Mouse (Mus musculus) adrenal gland (tissue): ENCODE measurements around the gene Taf1d.
"Not testable (repeated sequence)": the region's sequence is repeated elsewhere in the genome, so short reads cannot be mapped to it uniquely, and the experiment has no call there.

Experiments used
- intact Hi-C: fragments of 180-260 bp; cut with DNase I; formaldehyde crosslinking; loops from one replicate; pipeline ENCODE4 v1.15.1; 2025

The Taf1d gene

DNA sequence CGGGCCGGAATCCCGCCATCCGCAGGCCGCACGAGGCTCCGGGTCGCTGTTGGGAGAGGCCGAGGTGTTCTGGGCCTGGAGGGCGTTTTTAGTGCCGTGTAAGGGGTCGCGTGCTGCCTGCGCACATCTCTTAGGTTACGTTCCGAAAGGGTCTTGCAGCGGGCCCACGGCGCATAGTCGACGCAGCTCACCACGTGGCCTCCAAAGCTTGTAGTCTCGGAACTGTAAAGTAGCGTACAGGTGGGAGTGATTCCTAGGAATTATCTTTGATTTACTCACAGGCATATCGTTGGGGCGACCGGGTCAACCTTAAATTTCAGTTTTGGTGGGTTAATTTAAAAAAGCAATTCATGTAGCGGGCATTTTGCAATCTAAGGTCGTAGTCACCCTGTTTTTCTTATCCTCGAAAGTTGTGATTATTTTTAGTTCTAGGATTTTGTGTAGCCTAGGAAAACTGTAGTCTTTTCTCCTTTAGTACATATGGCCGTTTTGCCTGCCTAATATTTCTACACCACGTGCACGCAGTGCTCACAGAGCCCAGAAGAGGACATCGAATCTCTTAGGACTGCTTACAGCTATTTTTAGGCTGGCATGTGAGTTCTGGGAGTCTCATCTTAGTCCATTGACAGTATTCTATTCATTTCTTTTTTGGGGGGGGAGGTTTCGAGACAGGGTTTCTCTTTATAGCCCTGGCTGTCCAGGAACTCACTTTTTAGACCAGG lies 545 bp downstream of the Taf1d start, which contains the start of gene 4931406C07Rik:
Gene 4931406C07Rik, minus strand, starts transcription at position 51 of the 722 bp plus-strand sequence.
- intact Hi-C loops = loop anchor here (5.0 to 10.0 kb wide), 2 partner anchors 51 to 522 kb away; partner anchors contain the start of genes Ankrd49, Cep295 and Mre11a

DNA sequence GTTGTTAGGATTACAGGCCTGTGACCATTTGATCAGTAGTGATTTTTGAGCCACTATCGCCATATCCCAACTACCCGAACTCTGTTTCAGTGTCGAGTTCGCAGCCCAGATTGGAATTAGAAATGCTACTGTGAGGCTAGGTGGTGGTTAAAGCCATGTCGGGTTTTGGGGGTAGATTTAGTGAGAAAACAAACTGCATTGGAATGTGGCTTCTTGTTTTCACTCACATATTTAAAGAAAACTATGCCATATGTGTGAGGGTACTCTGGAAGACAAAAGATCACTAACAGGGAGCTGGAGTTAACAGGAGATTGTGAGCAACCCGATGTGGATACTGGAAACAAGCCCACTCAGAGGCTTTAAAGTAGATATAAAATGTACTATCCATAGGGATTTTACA lies 1.2 kb downstream of the Taf1d start:
- intact Hi-C loops = loop anchor here (5.0 to 10.0 kb wide), 2 partner anchors 50 to 522 kb away; partner anchors contain the start of genes Ankrd49, Cep295 and Mre11a

DNA sequence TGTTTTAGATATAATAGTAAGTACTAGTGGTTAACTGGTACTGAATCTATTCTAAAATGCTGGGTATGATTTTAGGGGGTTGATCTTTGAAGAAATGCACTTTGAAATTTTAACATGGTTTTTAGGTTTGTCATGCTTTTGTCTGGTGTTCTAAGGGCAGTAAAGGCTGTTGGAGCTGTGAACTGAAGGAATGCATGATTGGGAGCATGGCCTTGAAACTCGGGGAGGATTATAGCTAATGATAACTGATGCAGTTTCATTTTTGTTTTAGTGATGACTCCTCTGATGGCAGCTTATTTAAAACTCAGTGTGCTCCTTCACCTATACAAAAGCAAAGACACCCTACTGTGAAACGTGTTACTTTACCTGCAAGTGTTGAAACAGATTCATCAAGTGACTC lies 2.2 kb downstream of the Taf1d start:
- intact Hi-C loops = loop anchor here (5.0 to 10.0 kb wide), 2 partner anchors 49 to 523 kb away; partner anchors contain the start of genes Ankrd49, Cep295 and Mre11a

DNA sequence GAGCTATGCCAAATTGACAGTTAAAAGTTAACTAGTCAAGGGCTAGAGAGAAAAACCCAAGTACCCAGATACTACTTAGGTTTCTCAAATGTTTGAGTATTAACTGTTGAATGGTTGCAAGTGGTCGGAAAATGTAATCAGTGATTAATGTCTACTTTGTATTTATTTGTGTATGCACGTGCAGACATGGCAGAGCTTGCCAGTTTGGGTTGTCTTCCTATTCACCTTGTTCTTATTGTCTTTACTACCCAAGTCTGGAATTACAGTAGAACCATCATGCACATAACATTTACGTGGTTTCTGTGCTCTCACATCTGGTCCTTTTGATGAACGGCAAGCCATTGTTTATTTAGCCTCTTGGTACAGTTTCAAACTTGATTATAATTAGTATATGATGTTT lies 3.4 kb downstream of the Taf1d start:
- intact Hi-C loops = loop anchor here (5.0 to 10.0 kb wide), 2 partner anchors 48 to 525 kb away; partner anchors contain the start of genes Ankrd49, Cep295 and Mre11a

DNA sequence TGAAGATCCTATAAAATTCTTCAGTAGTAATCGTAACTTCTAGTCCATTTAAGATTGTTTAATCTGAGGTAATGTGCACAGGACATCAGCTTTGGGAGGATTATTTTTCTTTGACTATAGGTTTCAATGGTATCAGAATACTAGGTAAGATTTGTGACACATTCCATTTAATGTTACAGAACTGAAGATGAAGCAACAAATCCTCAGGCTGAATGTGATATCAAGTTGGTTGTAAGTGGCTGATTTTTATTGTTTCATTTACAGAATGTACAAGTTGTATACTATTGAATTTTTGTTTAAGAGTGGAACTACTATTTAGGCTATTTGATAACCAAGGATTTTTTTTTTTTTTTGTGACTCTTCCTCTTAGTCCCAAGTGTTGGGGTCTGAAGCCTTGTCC lies 4.2 kb downstream of the Taf1d start:
- intact Hi-C loops = no loop called here

DNA sequence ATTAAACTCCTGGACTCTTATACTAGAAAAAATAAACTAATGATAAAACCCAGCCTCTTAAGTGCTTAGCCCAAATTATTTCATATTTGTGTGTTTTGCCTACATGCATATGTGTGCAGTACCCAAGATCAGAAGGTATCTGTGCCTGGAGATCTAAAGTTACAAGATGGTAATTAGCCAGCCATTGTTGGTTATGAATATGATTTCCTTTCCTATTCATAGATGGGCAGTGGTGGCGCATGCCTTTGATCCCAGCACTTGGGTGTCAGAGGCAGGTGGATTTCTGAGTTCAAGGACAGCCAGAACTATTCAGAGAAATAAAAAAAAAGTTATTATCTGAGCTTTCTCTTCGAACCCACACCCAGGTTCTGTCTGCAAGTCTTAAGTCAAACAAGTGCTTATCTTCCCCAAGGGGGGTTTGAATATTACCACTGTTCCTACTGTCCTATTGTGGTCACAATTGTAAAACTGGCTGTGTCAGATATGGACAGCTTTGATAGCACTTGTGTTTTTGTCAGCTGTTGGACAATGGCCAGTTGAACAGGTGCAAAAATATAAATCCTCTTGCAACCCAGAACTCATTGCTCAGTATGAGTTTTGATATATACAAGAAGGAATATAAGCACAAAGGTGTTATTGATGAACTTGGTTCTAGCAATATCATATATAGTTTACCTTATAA lies 6.2 kb downstream of the Taf1d start:
- intact Hi-C loops = no loop called here

DNA sequence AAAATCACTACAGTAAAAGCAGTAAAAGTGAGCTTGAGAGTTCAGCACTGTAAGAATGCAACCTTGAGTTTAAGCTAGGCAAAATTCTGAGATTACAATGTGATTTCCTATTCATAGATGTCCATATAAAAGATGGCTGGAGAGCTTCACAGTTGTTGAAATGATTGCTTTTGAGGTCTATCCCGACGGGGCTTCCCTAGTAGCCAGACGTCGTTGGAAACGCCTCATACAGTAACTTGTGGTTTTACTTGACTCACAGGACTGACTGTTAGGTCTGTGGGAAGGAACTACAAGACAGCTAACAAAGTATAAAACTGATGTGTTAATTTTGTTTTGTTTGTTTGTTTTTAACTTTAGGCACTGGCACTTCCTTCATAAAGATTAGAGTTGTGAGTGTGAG lies 7.6 kb downstream of the Taf1d start:
- intact Hi-C loops = no loop called here

DNA sequence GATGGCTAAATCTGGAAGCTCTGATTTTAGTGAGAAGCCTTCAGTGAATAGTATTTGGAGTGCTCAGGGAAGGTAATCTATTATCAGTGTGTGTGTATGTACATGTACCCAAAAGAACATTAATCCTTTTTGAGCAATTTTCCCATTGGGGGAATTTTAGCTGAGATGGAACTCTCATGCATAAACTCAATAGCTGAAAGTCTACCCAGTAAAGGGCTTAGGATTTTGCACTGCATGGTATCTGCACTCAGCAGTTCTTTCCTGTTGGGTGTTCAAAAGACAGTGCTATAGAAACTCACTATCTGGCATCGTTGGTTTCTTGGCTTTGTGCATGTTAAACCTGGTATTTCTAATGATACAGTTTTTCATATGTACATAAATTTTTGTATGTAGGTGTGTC lies 8.6 kb downstream of the Taf1d start:
- intact Hi-C loops = no loop called here

DNA sequence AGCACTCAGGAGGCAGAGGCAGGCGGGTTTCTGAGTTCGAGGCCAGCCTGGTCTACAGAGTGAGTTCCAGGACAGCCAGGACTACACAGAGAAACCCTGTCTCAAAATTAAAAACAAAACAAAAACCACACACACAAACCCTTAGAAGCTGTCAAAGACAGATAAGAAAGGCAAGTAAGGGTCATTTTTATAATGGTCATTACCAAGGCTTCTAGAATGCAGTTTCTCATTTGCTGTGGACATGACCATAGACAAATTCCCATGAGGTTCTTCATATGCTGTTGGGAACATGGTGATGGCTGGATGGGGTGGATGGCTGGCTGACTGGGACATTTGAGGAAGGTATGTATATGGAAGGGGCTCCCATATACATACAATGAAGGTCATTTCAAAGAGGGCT lies 10.3 kb downstream of the Taf1d start:
- intact Hi-C loops = not testable (repeated sequence)

DNA sequence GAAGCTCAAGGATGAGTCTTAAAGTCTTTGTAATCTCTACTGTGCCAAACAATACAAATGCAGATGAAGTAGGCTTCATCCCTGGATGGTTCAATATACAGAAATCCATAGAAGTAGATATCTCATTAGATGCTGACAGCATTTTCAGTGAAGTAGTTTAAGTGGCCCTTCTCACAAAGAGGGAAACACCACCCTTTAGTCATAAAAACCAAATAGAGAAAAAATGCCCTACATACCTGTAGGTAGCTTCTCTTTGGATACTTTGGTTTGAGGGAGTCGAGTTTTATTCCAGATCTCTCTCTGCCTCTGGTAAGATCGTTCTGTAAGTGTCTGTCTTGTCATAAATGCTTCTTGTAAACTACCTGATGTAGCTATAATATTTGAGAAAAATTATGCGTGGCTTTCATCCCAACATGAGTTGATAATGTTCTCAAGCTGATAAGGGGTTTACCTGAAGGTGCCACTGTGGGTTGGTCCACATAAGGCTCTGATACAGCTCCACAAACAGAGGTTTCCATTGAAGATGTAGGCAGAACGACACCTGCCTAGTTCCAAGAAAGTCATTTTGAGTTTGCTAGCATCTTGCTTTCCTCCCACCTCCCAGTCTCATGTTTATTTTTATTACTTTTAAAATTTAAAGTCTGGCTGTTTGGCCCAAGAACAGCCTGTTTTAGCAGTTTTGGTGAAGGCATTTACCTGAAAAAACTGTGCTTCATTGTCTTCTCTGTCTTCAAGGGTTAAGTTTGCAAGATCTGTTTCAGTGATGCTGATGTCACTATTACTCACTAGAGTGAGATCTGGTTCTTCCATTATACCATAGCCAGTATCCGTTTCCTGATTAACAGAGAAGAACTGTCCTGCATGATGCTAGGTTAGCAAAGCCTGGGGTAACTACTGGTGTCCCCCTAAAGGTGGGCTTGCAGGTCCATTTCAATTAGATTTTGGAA lies 11.5 kb downstream of the Taf1d start:
- intact Hi-C loops = no loop called here

DNA sequence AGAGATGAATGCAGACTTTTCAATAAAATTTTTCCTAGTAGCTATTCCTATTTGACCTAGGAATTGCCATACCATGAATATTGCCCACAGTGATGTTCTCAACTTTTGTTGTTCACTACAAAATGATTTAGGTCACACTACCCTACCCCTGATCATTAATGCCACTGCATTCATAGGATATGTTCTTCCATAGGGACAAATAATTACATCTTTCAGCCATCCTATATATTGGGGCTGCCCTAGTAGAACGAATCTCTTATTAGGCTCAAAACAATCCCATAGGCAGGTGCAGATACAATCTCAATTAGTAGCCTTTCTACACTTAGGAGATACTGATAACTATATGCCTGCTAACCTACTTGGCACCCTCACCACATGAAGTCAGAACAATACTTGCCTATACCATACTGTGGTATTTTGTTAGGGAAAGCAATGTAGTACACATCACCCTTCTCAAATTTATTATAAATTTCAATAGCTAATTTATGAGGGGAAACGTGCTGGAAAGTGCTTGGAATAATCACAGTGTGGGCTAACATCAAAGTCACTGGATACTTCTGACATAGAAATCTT lies 12.2 kb downstream of the Taf1d start:
- intact Hi-C loops = no loop called here

DNA sequence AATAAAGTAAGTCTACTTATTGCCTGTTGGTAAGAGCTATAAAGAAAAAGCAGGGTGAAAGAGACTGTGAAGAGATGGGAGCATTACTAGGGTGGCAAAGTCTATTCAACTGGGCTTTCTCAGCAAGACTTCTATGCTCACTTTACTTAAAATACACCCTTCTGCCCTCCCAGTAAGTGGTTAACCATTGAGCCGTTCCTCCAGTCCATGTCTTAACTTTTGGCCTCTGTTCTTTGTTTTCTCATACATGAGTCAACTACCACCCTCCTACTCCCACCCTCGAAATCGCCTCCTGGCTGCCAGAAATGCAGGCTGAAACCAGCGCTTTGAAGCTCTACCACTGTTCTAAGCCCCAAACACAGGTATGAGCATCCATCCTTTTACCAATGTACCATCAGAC lies 31.8 kb downstream of the Taf1d start:
- intact Hi-C loops = no loop called here

DNA sequence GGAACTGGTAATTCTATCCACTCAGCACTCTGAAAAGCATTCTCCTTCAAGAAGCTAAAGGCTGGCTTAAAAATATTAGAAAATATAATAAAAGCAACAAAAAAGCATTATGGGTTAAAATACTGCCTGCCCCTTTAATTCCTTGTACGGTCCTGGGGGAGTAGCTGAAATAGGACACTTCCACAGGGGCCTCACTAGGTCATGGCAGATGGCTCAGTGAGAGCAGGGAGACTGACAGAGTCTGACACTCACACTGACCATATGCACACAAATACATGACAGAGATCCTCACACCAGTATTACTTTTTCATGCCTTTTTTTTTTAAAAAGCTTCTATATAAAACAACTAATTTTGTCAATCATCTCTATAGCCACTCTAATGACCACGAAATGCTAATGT lies 43.9 kb downstream of the Taf1d start:
- intact Hi-C loops = no loop called here

DNA sequence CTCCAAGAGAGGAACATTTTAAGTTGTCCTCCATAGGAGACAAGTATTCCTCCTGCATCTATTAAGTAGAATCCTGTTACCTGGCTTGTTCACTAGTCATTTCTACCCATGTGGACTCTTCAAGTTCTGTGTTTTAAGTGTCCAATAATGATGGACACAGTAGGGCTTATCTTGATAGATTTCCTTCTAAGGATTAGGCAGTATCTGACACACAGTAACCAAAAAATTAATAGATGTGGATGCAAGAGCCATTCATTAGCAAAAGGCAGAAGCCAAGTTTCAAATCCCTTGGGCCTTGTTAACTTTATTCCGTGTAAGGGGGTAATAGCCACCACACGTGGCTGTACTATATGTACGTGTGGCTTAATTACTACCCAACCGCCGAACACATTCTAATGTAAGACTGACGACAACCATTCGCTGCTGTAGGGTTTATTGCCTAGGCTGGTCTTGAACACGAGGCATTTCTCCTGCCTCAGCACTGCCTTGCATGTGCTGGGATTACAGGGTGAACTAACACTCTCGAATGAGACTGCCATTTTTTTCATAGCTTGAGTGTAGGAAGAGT lies 51.0 kb downstream of the Taf1d start:
- intact Hi-C loops = loop anchor here (5.0 kb wide), 1 partner anchor 50 kb away; the partner anchor contains the start of genes 4931406C07Rik and Taf1d

DNA sequence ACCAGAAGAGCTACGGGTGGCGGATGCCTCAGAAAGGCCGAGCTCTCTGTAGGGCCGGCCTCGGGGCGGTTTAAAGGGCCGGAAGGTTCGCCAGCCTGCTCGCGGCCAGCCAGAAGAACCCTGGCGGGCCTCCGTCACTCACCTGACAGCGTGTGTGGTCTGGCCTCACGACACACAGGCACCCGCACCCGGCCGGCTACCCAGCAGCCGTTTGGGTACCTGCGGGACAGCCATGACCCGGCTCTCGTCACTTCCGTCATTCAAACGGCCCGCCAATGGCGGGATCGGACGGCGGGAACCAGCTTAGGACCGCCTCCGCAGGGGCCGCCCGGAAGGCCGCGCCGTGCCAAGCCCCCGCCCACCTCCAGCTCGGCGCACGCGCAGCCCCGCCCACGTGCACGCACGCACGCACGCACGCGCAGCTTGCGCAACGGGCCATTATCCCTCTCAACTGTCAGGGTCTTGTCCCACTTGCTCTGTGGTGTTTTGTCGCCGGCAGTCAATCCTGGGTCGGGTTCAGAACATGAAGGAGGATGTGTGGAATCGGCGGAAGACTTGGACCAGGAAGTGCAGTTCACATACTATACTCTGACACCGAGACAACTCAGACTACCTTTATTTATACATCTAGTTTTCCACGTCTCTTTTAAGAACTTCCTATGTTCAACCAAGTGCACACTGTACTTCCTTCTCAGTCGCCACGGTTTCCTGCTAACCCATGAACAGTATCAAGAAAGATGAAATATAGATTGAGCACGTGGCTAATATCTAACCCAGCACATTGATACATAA lies 51.7 kb downstream of the Taf1d start, which contains the start of gene Cep295:
Gene Cep295, minus strand, starts transcription at position 305 of the 792 bp plus-strand sequence.
- intact Hi-C loops = loop anchor here (5.0 kb wide), 1 partner anchor 50 kb away; the partner anchor contains the start of genes 4931406C07Rik and Taf1d

DNA sequence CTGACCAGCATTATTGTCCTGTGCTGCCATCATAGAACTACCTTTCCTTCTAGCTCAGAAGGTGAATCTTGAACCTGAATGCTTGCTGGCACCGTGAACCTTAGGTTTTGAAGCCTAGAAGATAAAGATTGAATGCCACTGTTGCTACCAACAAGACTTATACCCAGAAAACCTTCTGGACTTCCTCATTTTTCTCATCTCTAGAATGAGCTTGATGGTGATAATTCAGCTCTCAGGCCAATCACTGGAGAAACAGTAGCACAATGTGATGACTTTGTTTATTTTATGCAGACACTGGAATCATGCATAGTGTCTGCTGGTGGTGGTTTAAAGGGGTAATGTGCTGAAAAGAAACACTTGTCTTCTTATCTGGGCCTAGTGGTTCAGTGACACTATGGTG lies 58.8 kb downstream of the Taf1d start:
- intact Hi-C loops = loop anchor here (2.0 to 10.0 kb wide), 3 partner anchors 127 to 520 kb away; partner anchors contain the start of gene Smco4

DNA sequence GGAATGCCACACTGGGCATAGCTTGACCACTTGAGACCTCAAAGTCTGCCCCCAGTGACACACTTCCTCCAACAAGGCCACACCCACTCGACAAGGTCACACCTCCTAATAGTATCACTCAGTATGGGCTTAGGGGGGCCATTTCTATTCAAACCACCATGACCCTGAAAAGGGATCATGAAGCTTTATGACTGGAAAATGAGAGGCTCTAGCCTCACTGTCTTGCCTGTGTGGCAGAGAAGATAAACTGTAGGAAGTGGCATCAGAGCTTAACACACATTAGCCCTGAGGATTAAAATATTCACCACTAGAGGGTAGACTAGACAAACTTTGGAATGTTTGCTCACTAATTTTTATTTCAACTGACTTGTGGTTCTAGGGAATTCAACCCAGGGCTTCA lies 59.8 kb downstream of the Taf1d start:
- intact Hi-C loops = loop anchor here (2.0 to 10.0 kb wide), 3 partner anchors 126 to 519 kb away; partner anchors contain the start of gene Smco4

DNA sequence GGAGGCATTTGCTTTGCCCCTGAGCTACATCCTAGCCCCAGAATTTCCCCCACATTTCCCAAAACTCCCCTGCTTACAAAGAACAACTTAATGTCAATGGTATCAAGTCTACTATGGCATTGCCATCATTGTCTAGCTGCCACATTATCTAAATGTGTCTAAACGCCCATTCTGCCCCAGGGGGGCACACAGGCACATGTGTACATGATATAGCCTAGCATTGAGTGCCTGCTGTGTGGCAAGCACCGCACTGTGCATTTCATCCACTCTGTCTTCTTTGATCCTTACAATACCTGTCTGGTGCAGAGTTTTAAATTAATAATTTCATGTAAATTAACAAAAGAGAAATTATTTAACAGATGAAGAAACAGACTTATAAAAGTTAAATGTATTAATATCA lies 60.2 kb downstream of the Taf1d start:
- intact Hi-C loops = loop anchor here (5.0 to 10.0 kb wide), 2 partner anchors 126 to 519 kb away; partner anchors contain the start of gene Smco4
